Mouse (Mus musculus) lung, embryonic 15.5 days (tissue): ENCODE data around the gene Ate1. TPM values are rescaled to one million over a fixed set of nuclear protein-coding genes. Genes with fewer than 3 reads are reported as not detected.
"Not testable (repeated sequence)": the region's sequence is repeated elsewhere in the genome, so short reads cannot be mapped to it uniquely, and the experiment has no call there.

Experiments
- ATAC-seq: fragments of 200-750 bp; cut with Nextera tagmentation; 2 replicates; pipeline ENCODE4 v1.8.0; 2017; ENCODE audit warnings: moderate number of reproducible peaks, borderline replicate concordance; ENCODE audit not compliant: low FRiP score, low TSS enrichment; ENCODE audit errors: extremely low read depth
- H3K27ac ChIP-seq: fragments of 300-500 bp; sonication (generic); 2 replicates; pipeline ENCODE4 v1.5.1; 2015; ENCODE audit warnings: moderate library complexity, mild to moderate bottlenecking, inconsistent platforms
- H3K27me3 ChIP-seq: fragments of 300-500 bp; sonication (generic); 2 replicates; pipeline ENCODE4 v1.6.1; 2015; ENCODE audit warnings: inconsistent platforms
- H3K36me3 ChIP-seq: fragments of 300-500 bp; sonication (generic); 2 replicates; pipeline ENCODE4 v1.6.1; 2015; ENCODE audit warnings: inconsistent platforms
- H3K4me1 ChIP-seq: fragments of 300-500 bp; sonication (generic); 2 replicates; pipeline ENCODE4 v1.6.1; 2015; ENCODE audit warnings: inconsistent platforms
- H3K4me2 ChIP-seq: fragments of 300-500 bp; sonication (generic); 2 replicates; pipeline ENCODE4 v1.6.1; 2015; ENCODE audit warnings: inconsistent platforms, mild to moderate bottlenecking, moderate library complexity
- H3K4me3 ChIP-seq: fragments of 300-500 bp; sonication (generic); 2 replicates; pipeline ENCODE4 v1.5.1; 2015; ENCODE audit warnings: mild to moderate bottlenecking, inconsistent platforms
- H3K9ac ChIP-seq: fragments of 300-500 bp; sonication (generic); 2 replicates; pipeline ENCODE4 v1.6.1; 2015; ENCODE audit warnings: inconsistent platforms
- H3K9me3 ChIP-seq: fragments of 300-500 bp; sonication (generic); 2 replicates; pipeline ENCODE4 v1.6.1; 2016; ENCODE audit warnings: inconsistent platforms
- WGBS: fragments of 180-500 bp; shearing (Covaris S2); methylation state at CpG from one replicate; pipeline ENCODE4 v1.1.7; 2015; 5-methylcytosine and 5-hydroxymethylcytosine counted together
- polyA plus RNA-seq: library from polyadenylated mRNA; unstranded; fragments of >200 nt; fragmentation: Nextera tagmentation; extraction: Ambion mirVana; gene quantifications from 2 replicates; pipeline ENCODE4 v1.2.1, GENCODE M21; 2015

The Ate1 gene
- polyA plus RNA-seq, 1 experiment from 2014 or later: 67.5 TPM

- Histone ChIP-seq H3K36me3 (no peaks in the 10 kb centered on the region), H3K4me2 (peak overlapping the region; percentile 86)
Measured at GRCm38 (mm10) chr7:130519096-130520048, 797 bp downstream of the Ate1 start.

GRCm38 (mm10) chr7:130518213-130519095 is 1.7 kb downstream of the Ate1 start:
- no peak for ATAC-seq
- no peaks in the 10 kb centered on the region for H3K27me3 ChIP-seq
- peak overlapping the region; percentile 98 for H3K9ac ChIP-seq
- peak overlapping the region; percentile 88 for H3K4me3 ChIP-seq
- peaks cover 10% of the 10 kb centered on the region for H3K4me1 ChIP-seq
- peak overlapping the region; percentile 86 for H3K4me2 ChIP-seq
- H3K36me3 ChIP-seq: peaks cover 3% of the 10 kb centered on the region; the same call in 1 of the 2 replicates
- no peaks in the 10 kb centered on the region for H3K9me3 ChIP-seq
- peak overlapping the region; percentile 98 for H3K27ac ChIP-seq
- WGBS: 18% methylated on average over 26 of the region's 26 CpGs

More at GRCm38 (mm10) chr7:130519096-130520048, 797 bp downstream of the Ate1 start:
- WGBS: under 1% methylated on average over 90 of the region's 90 CpGs
- Histone ChIP-seq H3K27me3 (no peaks in the 10 kb centered on the region), H3K4me1 (peaks cover 10% of the 10 kb centered on the region), H3K4me3 (peak overlapping the region; percentile 88), H3K9me3 (no peaks in the 10 kb centered on the region), H3K9ac (peak overlapping the region; percentile 98), H3K27ac (peak overlapping the region; percentile 98)
- ATAC-seq: peak; percentile 98

GRCm38 (mm10) chr7:130510243-130510642 is 9.9 kb downstream of the Ate1 start:
- Histone ChIP-seq H3K9me3 (no peaks in the 10 kb centered on the region), H3K27ac (no peak overlapping the region), H3K4me3 (no peak overlapping the region), H3K36me3 (peaks cover 58% of the 10 kb centered on the region), H3K9ac (no peak overlapping the region), H3K4me1 (no peaks in the 10 kb centered on the region), H3K27me3 (no peaks in the 10 kb centered on the region), H3K4me2 (no peak overlapping the region)
- no peak for ATAC-seq
- 92% methylated on average over 5 of the region's 5 CpGs for WGBS

- WGBS: 94% methylated on average over 5 of the region's 5 CpGs
- H3K9ac ChIP-seq: no peak overlapping the region
- H3K4me1 ChIP-seq: no peaks in the 10 kb centered on the region
- H3K4me3 ChIP-seq: no peak overlapping the region
- H3K36me3 ChIP-seq: peaks cover 49% of the 10 kb centered on the region
- no peak overlapping the region for H3K4me2 ChIP-seq
- no peak overlapping the region for H3K27ac ChIP-seq
- no peaks in the 10 kb centered on the region for H3K27me3 ChIP-seq
- no peak for ATAC-seq
- no peaks in the 10 kb centered on the region for H3K9me3 ChIP-seq
Measured at GRCm38 (mm10) chr7:130503006-130503405, 17.2 kb downstream of the Ate1 start.

GRCm38 (mm10) chr7:130501499-130501898 is 18.7 kb downstream of the Ate1 start:
- H3K9ac ChIP-seq: no peak overlapping the region
- 78% methylated on average over 1 of the region's 1 CpGs for WGBS
- H3K4me1 ChIP-seq: no peaks in the 10 kb centered on the region
- H3K4me3 ChIP-seq: no peak overlapping the region
- peaks cover 37% of the 10 kb centered on the region for H3K36me3 ChIP-seq
- H3K27me3 ChIP-seq: no peaks in the 10 kb centered on the region
- ATAC-seq: no peak
- H3K27ac ChIP-seq: no peak overlapping the region
- H3K9me3 ChIP-seq: no peaks in the 10 kb centered on the region
- no peak overlapping the region for H3K4me2 ChIP-seq

GRCm38 (mm10) chr7:130493346-130493745 is 26.8 kb downstream of the Ate1 start:
- Histone ChIP-seq H3K9me3 (no peaks in the 10 kb centered on the region), H3K27me3 (no peaks in the 10 kb centered on the region), H3K27ac (no peak overlapping the region), H3K36me3 (peaks cover 9% of the 10 kb centered on the region), H3K4me3 (no peak overlapping the region), H3K9ac (no peak overlapping the region), H3K4me2 (no peak overlapping the region), H3K4me1 (no peaks in the 10 kb centered on the region)
- ATAC-seq: no peak
- 79% methylated on average over 3 of the region's 3 CpGs for WGBS

- H3K27ac ChIP-seq: no peak overlapping the region
- H3K9me3 ChIP-seq: no peaks in the 10 kb centered on the region
- ATAC-seq: no peak
- no peak overlapping the region for H3K4me2 ChIP-seq
- H3K36me3 ChIP-seq: peaks cover 16% of the 10 kb centered on the region
- no peak overlapping the region for H3K9ac ChIP-seq
- no peaks in the 10 kb centered on the region for H3K4me1 ChIP-seq
- H3K27me3 ChIP-seq: no peaks in the 10 kb centered on the region
- H3K4me3 ChIP-seq: no peak overlapping the region
Measured at GRCm38 (mm10) chr7:130492026-130492425, 28.1 kb downstream of the Ate1 start.

GRCm38 (mm10) chr7:130479003-130479402 is 41.2 kb downstream of the Ate1 start:
- not testable (repeated sequence) for H3K9ac ChIP-seq, H3K9me3 ChIP-seq, H3K4me3 ChIP-seq, H3K27ac ChIP-seq, ATAC-seq, H3K27me3 ChIP-seq, H3K4me2 ChIP-seq, H3K4me1 ChIP-seq, H3K36me3 ChIP-seq
- WGBS: 86% methylated on average over 3 of the region's 3 CpGs

- H3K4me3 ChIP-seq: no peak overlapping the region
- ATAC-seq: peak; percentile 72; the same call in 1 of the 2 replicates
- WGBS: 32% methylated on average over 2 of the region's 2 CpGs
Measured at GRCm38 (mm10) chr7:130475970-130476369, 44.2 kb downstream of the Ate1 start.

GRCm38 (mm10) chr7:130473881-130474280 is 46.3 kb downstream of the Ate1 start:
- 54% methylated on average over 3 of the region's 3 CpGs for WGBS
- Histone ChIP-seq H3K9me3 (no peaks in the 10 kb centered on the region), H3K27me3 (no peaks in the 10 kb centered on the region), H3K27ac (no peak overlapping the region), H3K4me2 (no peak overlapping the region), H3K4me3 (no peak overlapping the region), H3K4me1 (no peaks in the 10 kb centered on the region), H3K36me3 (0 out of 2 replicates have a peak, but pooled peaks cover 2% of the 10 kb centered on the region), H3K9ac (no peak overlapping the region)
- no peak for ATAC-seq

More at GRCm38 (mm10) chr7:130475970-130476369, 44.2 kb downstream of the Ate1 start:
- no peak overlapping the region for H3K27ac ChIP-seq
- peaks cover 5% of the 10 kb centered on the region; the same call in 1 of the 2 replicates for H3K36me3 ChIP-seq
- H3K4me2 ChIP-seq: no peak overlapping the region
- H3K4me1 ChIP-seq: no peaks in the 10 kb centered on the region
- no peaks in the 10 kb centered on the region for H3K9me3 ChIP-seq
- no peak overlapping the region for H3K9ac ChIP-seq
- H3K27me3 ChIP-seq: no peaks in the 10 kb centered on the region

GRCm38 (mm10) chr7:130472683-130473082 is 47.5 kb downstream of the Ate1 start:
- Histone ChIP-seq H3K9ac (no peak overlapping the region), H3K9me3 (no peaks in the 10 kb centered on the region), H3K4me2 (no peak overlapping the region), H3K4me1 (no peaks in the 10 kb centered on the region), H3K27me3 (no peaks in the 10 kb centered on the region), H3K36me3 (0 out of 2 replicates have a peak, but pooled peaks cover 2% of the 10 kb centered on the region), H3K4me3 (no peak overlapping the region), H3K27ac (no peak overlapping the region)
- 69% methylated on average over 6 of the region's 6 CpGs for WGBS
- no peak for ATAC-seq
